Mouse (Mus musculus) MEL (cell line): ENCODE results near the gene Abcc3. TPM values are rescaled to one million over a fixed set of nuclear protein-coding genes. Genes with fewer than 3 reads are reported as not detected.

Source experiments
- DNase-seq: peaks from one replicate; pipeline ENCODE4 v3.0.0; 2011; ENCODE audit warnings: low read depth, low spot score
- H3K27ac ChIP-seq: 2 replicates; pipeline ENCODE4 v1.5.1; 2012; ENCODE audit warnings: low read depth, mild to moderate bottlenecking, control low read depth, low read length, moderate library complexity; ENCODE audit not compliant: control insufficient read depth
- H3K27me3 ChIP-seq, 2 experiments: fragments of 150-350 bp in 1 of 2; sonication (generic) in 1 of 2; 2 replicates each; pipeline ENCODE4 v1.6.1; 2012; ENCODE audit warnings: low read length in 2 of 2, mild to moderate bottlenecking in 2 of 2, improper control_type of control experiment in 1 of 2, moderate library complexity in 1 of 2; ENCODE audit not compliant: insufficient read depth in 2 of 2, control insufficient read depth in 1 of 2
- H3K36me3 ChIP-seq, 2 experiments: 2 replicates each; pipeline ENCODE4 v1.6.1; 2012 to 2014; ENCODE audit warnings: low read length in 2 of 2, improper control_type of control experiment in 1 of 2, inconsistent platforms in 1 of 2, mild to moderate bottlenecking in 1 of 2; ENCODE audit not compliant: insufficient read depth in 2 of 2, control insufficient read depth in 1 of 2
- H3K4me1 ChIP-seq, 2 experiments: fragments of 150-350 bp in 1 of 2; sonication (generic) in 1 of 2; 2 replicates each; pipeline ENCODE4 v1.6.1; 2012; ENCODE audit warnings: low read length in 2 of 2, improper control_type of control experiment in 1 of 2, mild to moderate bottlenecking in 1 of 2; ENCODE audit not compliant: insufficient read depth in 2 of 2, control insufficient read depth in 1 of 2
- H3K4me3 ChIP-seq, 2 experiments: fragments of 150-350 bp in 1 of 2; sonication (generic) in 1 of 2; 2 replicates each; pipeline ENCODE4 v1.5.1; 2012; ENCODE audit warnings: low read depth in 2 of 2, low read length in 2 of 2, mild to moderate bottlenecking in 2 of 2, moderate library complexity in 2 of 2, control low read depth in 1 of 2, improper control_type of control experiment in 1 of 2; ENCODE audit not compliant: control insufficient read depth in 1 of 2, insufficient read depth in 1 of 2
- H3K79me2 ChIP-seq: 2 replicates; pipeline ENCODE4 v1.6.1; 2012; ENCODE audit warnings: mild to moderate bottlenecking, low read length, moderate library complexity; ENCODE audit not compliant: control insufficient read depth, poor library complexity, insufficient read depth
- H3K9ac ChIP-seq: 2 replicates; pipeline ENCODE4 v1.6.1; 2012; ENCODE audit warnings: low read depth, mild to moderate bottlenecking, control low read depth, low read length, moderate library complexity; ENCODE audit not compliant: control insufficient read depth, poor library complexity, severe bottlenecking
- H3K9me3 ChIP-seq: fragments of 150-350 bp; sonication (generic); replicated peaks from 2 replicates; pipeline ENCODE4 v1.6.1; 2012; ENCODE audit warnings: mild to moderate bottlenecking, low read length, improper control_type of control experiment, moderate library complexity; ENCODE audit not compliant: insufficient read depth
- BHLHE40 ChIP-seq: IDR thresholded peaks from 2 replicates; pipeline ENCODE4 v1.6.1; 2012; ENCODE audit warnings: low read depth, mild to moderate bottlenecking, inconsistent platforms, low read length, improper control_type of control experiment, borderline replicate concordance
- CHD2 ChIP-seq: IDR thresholded peaks from 2 replicates; pipeline ENCODE4 v1.6.1; 2011; ENCODE audit warnings: low read length, improper control_type of control experiment
- CTCF ChIP-seq, 3 experiments: IDR thresholded peaks in 2 of 3; conservative IDR thresholded peaks in 1 of 3; 2 replicates each; pipeline ENCODE4 v1.5.1; 2011 to 2012; ENCODE audit warnings: low read length in 3 of 3, low read depth in 2 of 3, mild to moderate bottlenecking in 2 of 3, improper control_type of control experiment in 1 of 3, inconsistent platforms in 1 of 3, mixed read lengths in 1 of 3, moderate library complexity in 1 of 3; ENCODE audit not compliant: control insufficient read depth in 1 of 3, insufficient read depth in 1 of 3, poor library complexity in 1 of 3, severe bottlenecking in 1 of 3
- E2F4 ChIP-seq: IDR thresholded peaks from 2 replicates; pipeline ENCODE4 v1.6.1; 2011; ENCODE audit warnings: low read depth, low read length, improper control_type of control experiment, borderline replicate concordance
- ETS1 ChIP-seq: IDR thresholded peaks from 2 replicates; pipeline ENCODE4 v1.6.1; 2012; ENCODE audit warnings: low read depth, mild to moderate bottlenecking, inconsistent platforms, low read length, improper control_type of control experiment, moderate library complexity
- GATA1 ChIP-seq: IDR thresholded peaks from 2 replicates; pipeline ENCODE4 v1.6.1; 2011; ENCODE audit warnings: low read depth, low read length, improper control_type of control experiment
- JUND ChIP-seq: IDR thresholded peaks from 2 replicates; pipeline ENCODE4 v1.6.1; 2011; ENCODE audit warnings: low read depth, mild to moderate bottlenecking, improper control_type of control experiment, low read length
- MAFK ChIP-seq: IDR thresholded peaks from 2 replicates; pipeline ENCODE4 v1.6.1; 2011; ENCODE audit warnings: low read depth, mild to moderate bottlenecking, low read length, improper control_type of control experiment, borderline replicate concordance
- MXI1 ChIP-seq: IDR thresholded peaks from 2 replicates; pipeline ENCODE4 v1.6.1; 2011; ENCODE audit warnings: mild to moderate bottlenecking, low read depth, low read length, improper control_type of control experiment
- MYB ChIP-seq: IDR thresholded peaks from 2 replicates; pipeline ENCODE4 v1.6.1; 2011; ENCODE audit warnings: mild to moderate bottlenecking, low read depth, low read length, improper control_type of control experiment
- MYC ChIP-seq: IDR thresholded peaks from 2 replicates; pipeline ENCODE4 v1.6.1; 2011; ENCODE audit warnings: low read depth, mild to moderate bottlenecking, low read length, improper control_type of control experiment, moderate library complexity
- NELFE ChIP-seq: IDR thresholded peaks from 2 replicates; pipeline ENCODE4 v1.6.1; 2011; ENCODE audit warnings: low read depth, low read length, improper control_type of control experiment
- POLR2AphosphoS2 ChIP-seq: IDR thresholded peaks from 2 replicates; pipeline ENCODE4 v1.6.1; 2011; ENCODE audit warnings: low read length, improper control_type of control experiment
- POLR2AphosphoS5 ChIP-seq: IDR thresholded peaks from 2 replicates; pipeline ENCODE4 v1.6.1; 2012; ENCODE audit warnings: low read depth, borderline replicate concordance, mild to moderate bottlenecking, inconsistent platforms, low read length, moderate library complexity, mixed read lengths
- RAD21 ChIP-seq: IDR thresholded peaks from 2 replicates; pipeline ENCODE4 v1.6.1; 2011; ENCODE audit warnings: mild to moderate bottlenecking, low read depth, low read length, improper control_type of control experiment
- TAL1 ChIP-seq: IDR thresholded peaks from 2 replicates; pipeline ENCODE4 v1.6.1; 2012; ENCODE audit warnings: mild to moderate bottlenecking, inconsistent platforms, low read length, moderate library complexity, mixed read lengths
- TBP ChIP-seq: IDR thresholded peaks from 2 replicates; pipeline ENCODE4 v1.8.0; 2011; ENCODE audit warnings: low read depth, low read length, improper control_type of control experiment
- TCF12 ChIP-seq: IDR thresholded peaks from 2 replicates; pipeline ENCODE4 v1.6.1; 2014; ENCODE audit warnings: low read depth, mild to moderate bottlenecking, inconsistent platforms, low read length, improper control_type of control experiment, moderate library complexity
- UBTF ChIP-seq: IDR thresholded peaks from 2 replicates; pipeline ENCODE4 v1.6.1; 2012; ENCODE audit warnings: low read depth, mild to moderate bottlenecking, inconsistent platforms, low read length, improper control_type of control experiment, moderate library complexity, borderline replicate concordance; ENCODE audit not compliant: insufficient read depth
- USF1 ChIP-seq: IDR thresholded peaks from 2 replicates; pipeline ENCODE4 v1.6.1; 2014; ENCODE audit warnings: low read depth, mild to moderate bottlenecking, inconsistent platforms, low read length, improper control_type of control experiment, moderate library complexity
- ZKSCAN1 ChIP-seq: IDR thresholded peaks from 2 replicates; pipeline ENCODE4 v1.6.1; 2012; ENCODE audit warnings: low read depth, mild to moderate bottlenecking, inconsistent platforms, low read length, improper control_type of control experiment, moderate library complexity
- ZNF384 ChIP-seq: IDR thresholded peaks from 2 replicates; pipeline ENCODE4 v1.6.1; 2012; ENCODE audit warnings: low read depth, mild to moderate bottlenecking, inconsistent platforms, low read length, improper control_type of control experiment
- polyA plus RNA-seq, 2 experiments: library from polyadenylated mRNA; stranded (reverse) in 1 of 2; unstranded in 1 of 2; fragments of >175 nt in 1 of 2; fragments of >200 nt in 1 of 2; gene quantifications; 2 replicates each; pipeline versions ENCODE4 v1.2.1 to v1.2.4; 2012; ENCODE audit warnings: low replicate concordance in 2 of 2, low read depth in 1 of 2; ENCODE audit not compliant: insufficient read length in 2 of 2, insufficient read depth in 1 of 2, missing spikeins in 1 of 2
- total RNA-seq: library from RNA; depleted of rRNA; stranded (reverse); fragments of 300-350 nt; gene quantifications from 2 replicates; pipeline ENCODE4 v1.2.3, GENCODE M21; 2012

The Abcc3 gene
- total and polyA plus RNA-seq, 3 experiments = 0.27 to 0.29 TPM; not detected in 1

DNA sequence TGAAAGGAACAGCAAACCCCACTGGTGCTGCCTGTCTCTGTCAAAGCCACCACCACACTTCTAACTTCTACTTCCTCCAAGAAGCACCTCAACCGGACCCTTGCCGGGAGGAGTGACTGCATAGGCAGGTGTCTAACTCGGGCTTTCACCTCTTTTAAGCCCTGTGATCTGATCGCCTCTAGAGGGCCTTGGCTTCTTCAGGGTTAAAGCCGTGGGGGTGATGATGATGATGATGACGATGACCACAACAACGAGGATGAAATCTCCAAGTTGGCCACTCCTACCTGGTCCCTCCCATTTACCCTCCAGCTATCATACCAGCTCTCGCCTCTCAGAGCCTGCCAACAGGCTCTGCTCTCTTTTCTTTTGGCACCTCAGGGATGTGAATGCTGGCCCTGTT, 13.1 kb downstream of the Abcc3 start:
- H3K4me1 ChIP-seq = no peaks in the 10 kb centered on the region
- TF ChIP-seq JUND = no peak
- TF ChIP-seq POLR2AphosphoS5 = no peak
- no peak for TF ChIP-seq TAL1
- no peak for TF ChIP-seq MXI1
- TF ChIP-seq POLR2AphosphoS2 = no peak
- H3K79me2 ChIP-seq = no peaks in the 10 kb centered on the region
- no peaks in the 10 kb centered on the region for H3K9me3 ChIP-seq
- no peaks in the 10 kb centered on the region for H3K36me3 ChIP-seq
- H3K27me3 ChIP-seq = peaks cover 6 to 17% of the 10 kb centered on the region in 2 experiments; a peak in 3 of 4 replicates
- H3K27ac ChIP-seq = no peak overlapping the region
- H3K4me3 ChIP-seq = no peak overlapping the region
- no peak for DNase-seq
- H3K9ac ChIP-seq = no peak overlapping the region

DNA sequence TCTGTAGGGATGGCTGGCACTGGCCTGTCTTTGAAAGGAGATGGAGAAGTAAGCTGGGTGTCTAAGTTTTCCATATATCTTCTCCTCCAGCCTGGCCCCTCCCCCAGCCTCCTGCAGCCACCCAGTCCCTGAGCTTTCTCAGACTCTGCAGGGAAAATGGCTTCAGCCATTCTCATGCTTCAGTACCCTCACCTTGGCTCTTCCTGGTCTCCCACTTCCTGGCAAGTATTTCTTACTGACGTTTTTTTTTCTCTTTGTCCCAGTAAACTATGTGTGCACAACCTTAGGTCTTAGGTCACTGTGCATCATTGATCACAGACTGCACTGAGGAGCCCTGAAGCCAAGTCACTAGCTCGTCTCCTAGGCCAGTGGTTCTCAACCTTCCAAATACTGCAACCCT, 13.7 kb downstream of the Abcc3 start:
- H3K9me3 ChIP-seq = no peaks in the 10 kb centered on the region
- no peak overlapping the region for H3K4me3 ChIP-seq
- no peak overlapping the region for H3K27ac ChIP-seq
- no peaks in the 10 kb centered on the region for H3K4me1 ChIP-seq
- H3K79me2 ChIP-seq = no peaks in the 10 kb centered on the region
- peaks cover 6 to 15% of the 10 kb centered on the region in 2 experiments; a peak in 3 of 4 replicates for H3K27me3 ChIP-seq
- no peak for DNase-seq
- TF ChIP-seq ETS1 (no peak), MAFK (no peak), JUND (no peak), GATA1 (no peak), MYB (no peak), ZNF384 (no peak), E2F4 (no peak), CTCF (IDR thresholded peaks at IDR 0.05 in 2 of 3, conservative IDR thresholded peaks at IDR 0.05 in 1 of 3; ENCODE audit: control insufficient read depth in 1 of 3, insufficient read depth in 1 of 3, low read depth in 2 of 3, low read length in 3 of 3, poor library complexity in 1 of 3, severe bottlenecking in 1 of 3) (no peak), MYC (no peak), NELFE (no peak), TBP (no peak), USF1 (no peak), ZKSCAN1 (no peak), TCF12 (no peak), RAD21 (no peak), POLR2AphosphoS2 (no peak), BHLHE40 (no peak), CHD2 (no peak), UBTF (no peak)
- no peaks in the 10 kb centered on the region for H3K36me3 ChIP-seq
- no peak overlapping the region for H3K9ac ChIP-seq
